Mouse (Mus musculus) gastrocnemius, adult 18-20 months (tissue): ENCODE measurements at regions not wholly inside any gene's neighbourhood (a gene's known extent, or its start where the extent isn't known, plus 50 kb on each side); places are given as distances from the start of the nearest gene placed in this dataset.

Experiments
- DNase-seq: peaks from one replicate; pipeline ENCODE4 v3.0.0; 2021; ENCODE audit warnings: low spot score

DNA sequence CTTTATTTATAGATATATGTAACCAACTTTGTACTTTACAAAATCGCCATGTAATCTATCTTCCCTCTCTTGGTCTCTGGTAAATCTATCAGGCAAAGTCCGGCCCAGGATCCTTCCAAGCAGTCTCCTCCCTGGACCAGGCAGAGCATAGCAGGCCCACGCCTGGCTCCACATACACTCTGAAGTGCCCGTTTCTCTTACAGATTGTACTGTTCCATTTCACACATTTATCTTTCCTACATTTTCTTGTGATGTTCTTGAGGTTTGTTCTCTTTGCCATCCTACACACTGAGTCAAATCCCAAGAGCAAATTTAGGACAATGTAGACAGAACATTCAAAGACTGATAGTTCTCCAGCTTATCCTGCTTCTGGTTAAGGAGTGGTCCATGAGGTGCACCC is 264.3 kb downstream of the Spry2 start:
- DNase-seq = no peak

DNA sequence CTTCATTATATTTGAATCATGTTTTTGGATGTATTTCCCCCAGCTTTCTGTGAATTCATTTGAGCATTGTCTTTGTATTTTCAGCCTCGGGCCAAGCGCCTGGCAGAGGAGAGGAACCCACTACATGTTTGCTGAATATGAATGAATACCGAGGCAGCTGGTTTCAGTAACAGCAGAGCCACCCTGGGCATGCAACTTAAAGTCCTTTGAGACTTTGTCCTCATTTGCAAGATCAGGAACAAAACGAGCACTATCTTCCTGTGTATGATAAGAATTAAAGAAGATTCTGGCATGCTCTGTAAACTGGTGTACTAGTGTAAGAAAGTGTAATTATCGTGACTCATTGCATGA is 265.0 kb downstream of the Spry2 start:
- DNase-seq = no peak

DNA sequence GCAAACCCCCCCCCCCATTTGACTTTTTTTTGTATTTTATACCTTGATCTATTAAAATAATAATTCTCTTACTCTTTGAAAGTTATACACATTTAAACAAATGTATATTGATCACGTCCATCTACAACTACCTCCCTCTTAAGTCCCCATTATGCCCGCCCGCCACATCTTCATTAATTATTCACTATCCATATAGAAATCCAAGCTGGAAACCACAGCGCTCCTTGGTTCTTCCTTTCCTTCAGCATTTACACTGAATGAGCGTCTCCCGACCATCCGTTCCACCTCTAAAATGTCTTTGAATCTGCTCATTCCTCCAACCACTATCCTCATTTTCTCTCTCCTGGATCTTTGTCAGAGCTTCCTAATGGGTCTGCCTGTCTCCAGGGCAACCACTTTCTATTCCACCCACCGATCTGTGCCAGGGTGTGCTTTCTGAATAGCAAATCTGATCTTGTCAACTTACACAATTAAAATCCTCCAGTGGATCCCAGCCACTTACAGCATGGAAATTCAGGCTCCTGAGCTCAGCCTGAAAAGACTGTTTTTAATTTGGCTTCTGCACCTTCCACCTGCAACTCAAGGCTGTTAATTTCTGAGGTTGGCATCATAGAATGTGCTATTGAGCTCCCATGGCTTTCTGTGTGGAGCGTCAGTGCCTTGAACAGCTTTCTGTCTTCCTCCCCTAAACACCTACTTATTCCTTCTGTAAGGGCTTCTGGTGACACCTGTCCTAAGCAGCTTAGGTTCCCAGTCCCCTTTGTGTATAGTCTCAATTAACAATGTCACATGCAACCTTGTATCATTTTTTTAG is 265.5 kb downstream of the Spry2 start:
- DNase-seq = no peak

DNA sequence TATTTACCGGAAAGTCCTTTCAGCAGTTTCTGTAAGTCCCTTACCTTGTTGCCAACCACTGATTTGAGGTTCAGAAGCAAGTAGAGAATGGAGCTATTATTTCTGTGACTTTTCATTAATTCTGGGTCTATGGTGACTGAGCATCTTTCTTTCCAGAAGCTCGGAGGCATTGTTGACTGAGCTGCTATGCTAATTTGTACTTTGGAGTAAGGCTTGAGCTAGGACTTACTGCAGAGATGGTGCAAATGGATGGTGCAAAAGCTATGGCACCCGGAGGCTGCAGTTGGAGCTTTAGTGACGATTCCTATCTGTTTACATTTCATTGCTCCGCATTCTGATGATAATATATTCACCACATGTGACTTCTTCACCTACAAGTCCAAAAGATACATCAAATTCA is 266.2 kb downstream of the Spry2 start:
- DNase-seq = no peak

DNA sequence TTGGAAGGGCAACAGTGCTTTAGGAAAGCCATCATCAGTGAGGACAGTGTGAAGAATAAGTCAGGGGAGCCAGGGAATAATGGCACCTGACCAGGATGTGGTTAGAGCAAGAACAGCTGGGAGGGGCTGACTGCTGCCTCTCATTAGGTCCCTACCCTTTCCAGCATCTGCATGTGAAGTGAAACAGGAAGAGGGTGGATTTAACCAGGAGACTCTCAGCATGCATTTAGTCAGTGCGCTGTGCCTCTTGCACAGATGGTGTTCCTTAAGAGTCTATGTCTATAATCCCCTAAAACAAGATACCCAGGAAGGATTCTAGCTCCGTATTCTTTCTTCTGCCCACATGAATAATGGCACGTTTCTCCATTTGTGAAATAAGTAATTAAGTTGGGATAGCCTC is 267.9 kb downstream of the Spry2 start:
- no peak for DNase-seq

DNA sequence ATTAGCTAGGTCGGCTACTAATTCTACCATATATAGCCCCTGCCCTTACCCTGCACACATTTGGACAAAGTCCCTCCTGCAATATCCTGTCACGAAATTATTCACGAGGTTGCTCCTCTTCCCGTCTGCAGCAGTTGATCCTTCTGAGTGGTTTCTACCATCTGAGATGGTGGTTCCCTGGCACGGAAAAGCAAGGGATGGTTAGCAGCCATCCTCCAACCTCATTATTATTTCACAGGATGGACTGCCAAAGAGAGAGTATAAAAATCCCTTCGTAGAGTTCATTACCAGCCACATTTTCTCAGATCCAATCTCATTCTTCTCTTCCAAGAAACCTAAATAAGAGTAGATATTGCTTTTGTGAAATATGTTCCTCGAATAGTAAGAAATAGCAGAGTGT is 272.2 kb downstream of the Spry2 start:
- DNase-seq = no peak

DNA sequence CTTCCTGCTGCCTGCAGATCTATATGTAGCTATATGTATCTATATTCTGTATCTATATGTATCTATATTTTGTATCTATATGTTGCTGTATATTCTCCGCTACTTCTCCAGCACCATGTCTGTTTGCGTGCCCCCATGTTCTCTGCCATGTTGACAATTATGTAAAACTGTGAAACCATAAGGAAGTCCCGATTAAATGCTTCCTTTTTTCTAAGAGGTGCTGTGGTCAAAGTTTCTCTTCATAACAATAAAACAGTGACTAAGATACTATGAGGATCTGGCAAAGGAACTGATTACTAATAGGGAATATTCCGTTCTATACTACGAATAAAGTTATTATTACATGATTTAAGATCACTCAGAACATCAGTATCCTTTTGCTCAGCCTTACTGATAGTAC is 274.5 kb downstream of the Spry2 start:
- DNase-seq = no peak

DNA sequence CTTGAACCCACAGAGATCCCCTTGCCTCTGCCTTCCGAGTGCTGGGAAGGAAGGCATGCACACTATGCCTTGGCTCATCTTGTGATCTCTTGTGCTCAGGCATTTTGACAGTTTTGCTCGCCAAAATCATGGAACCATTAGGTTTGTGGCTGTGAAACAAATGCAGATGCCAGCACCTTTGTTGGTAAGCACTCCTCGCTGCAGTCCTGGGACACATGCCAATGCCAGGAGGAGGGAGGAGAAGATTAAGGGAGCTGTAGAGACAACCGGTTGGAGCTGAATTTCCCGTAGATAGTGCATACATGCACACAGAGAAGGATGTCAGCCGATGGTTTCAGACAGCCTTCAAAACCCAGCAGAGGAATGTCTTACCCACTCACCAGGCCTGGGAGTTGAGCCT is 275.5 kb downstream of the Spry2 start:
- no peak for DNase-seq

DNA sequence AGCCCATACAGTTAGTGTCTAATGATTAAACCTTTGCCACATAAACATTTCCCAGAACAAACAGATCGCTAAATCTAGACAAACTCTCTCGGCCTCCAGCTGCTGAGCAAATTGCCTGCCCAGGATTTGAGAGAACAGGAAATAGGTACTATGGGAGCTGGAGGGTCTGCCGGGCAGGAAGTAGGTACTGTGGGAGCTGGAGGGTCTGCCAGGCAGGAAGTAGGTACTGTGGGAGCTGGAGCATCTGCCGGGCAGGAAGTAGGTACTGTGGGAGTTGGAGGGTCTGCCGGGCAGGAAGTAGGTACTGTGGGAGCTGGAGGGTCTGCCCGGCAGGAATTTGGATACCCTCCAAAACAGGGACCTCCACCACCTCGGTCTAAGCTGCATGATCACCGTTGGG is 277.2 kb downstream of the Spry2 start:
- DNase-seq = no peak

DNA sequence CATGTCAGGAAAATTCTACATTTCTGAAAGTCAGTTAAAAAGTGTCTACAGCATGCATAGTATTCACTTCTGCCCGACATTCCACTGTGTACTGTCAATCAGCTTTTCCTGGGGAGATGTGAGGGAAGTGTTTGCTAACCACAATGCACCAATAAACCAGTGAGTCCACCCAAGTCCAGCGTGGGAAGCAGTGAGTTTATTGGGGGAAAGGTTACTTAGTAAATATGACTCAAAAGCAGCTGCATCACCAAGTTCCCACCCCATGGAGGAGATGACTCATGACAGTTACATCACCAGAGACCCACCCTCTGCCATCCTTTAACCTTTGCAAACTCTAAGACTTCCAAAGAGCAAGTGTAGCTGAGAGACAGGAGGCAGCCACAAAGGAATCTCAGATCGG is 280.9 kb downstream of the Spry2 start:
- peak; percentile 20 for DNase-seq

DNA sequence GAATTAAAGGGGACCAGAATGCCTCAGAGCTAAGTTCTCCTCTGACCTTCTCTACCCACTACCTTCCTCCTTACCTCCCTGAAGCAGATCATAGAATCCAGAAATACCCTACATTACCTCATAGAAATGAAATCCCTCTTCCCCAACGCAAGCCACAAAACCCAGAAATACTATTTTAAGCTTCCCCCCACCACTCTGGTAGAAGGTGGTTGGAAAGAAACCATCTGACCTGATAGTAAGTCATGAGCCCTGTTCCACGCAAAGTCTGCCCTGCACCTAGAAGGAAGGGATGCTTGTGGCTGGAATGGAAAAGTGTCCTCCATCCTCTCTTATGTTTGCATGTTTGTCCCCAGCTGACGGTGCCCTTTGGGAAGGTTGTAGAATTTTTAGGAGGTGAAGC is 283.8 kb downstream of the Spry2 start:
- DNase-seq = no peak

DNA sequence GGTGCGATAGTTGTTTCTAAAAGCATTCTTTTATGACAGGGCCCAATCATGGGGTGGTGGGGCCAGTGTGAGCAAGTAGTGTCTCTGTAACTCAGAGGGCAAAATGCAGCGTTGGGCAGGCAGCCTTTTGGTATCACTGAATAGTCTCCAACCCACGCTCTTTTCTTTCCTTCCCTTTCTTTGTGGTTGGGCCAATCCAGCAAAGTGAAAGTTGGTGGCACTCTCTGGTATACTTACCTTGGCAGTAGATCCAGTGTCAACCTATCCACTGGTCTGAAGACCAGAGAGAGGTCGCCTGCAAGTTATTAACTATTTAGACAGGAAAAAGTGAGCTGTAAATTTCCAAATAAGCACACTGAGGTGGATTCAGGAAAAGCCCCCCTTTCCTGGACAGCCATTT is 287.8 kb downstream of the Spry2 start:
- no peak for DNase-seq

DNA sequence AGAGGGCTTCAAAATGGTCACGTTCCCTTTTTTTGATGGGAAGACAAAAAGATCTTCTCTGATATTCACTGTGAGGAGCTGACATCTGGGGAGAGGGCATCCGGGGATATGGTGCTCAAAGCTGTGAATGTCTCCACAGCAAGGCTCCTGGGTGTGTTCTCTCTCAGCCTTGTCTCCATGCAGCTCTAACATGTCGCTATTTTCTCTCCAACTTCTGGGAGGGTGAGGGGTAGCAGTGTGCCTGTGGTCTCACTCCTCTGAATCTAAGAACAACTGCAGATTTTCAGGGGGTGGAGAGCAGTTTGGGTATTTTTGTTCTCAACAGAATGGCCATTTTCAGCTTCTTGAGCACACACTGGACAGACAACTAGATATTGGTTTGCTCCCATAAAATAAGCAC is 290.1 kb downstream of the Spry2 start:
- no peak for DNase-seq

DNA sequence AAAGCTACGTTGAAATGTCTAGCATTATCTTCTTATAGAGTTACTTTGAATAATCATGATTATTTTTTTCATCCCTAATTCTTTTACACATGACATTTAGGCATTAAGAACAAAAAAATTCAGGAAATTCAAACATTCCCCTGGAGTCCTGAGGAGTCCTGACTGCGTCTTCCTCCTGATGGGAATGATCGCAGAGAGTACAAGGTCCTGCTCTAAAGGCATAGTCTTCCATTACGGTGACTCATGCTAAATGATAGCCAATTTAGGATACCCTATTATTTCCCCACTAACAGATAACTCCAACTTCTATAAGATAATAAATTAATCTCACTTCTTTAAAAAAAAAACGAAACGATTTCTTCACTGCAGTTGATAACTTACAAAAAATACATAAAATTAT is 292.2 kb downstream of the Spry2 start:
- no peak for DNase-seq

DNA sequence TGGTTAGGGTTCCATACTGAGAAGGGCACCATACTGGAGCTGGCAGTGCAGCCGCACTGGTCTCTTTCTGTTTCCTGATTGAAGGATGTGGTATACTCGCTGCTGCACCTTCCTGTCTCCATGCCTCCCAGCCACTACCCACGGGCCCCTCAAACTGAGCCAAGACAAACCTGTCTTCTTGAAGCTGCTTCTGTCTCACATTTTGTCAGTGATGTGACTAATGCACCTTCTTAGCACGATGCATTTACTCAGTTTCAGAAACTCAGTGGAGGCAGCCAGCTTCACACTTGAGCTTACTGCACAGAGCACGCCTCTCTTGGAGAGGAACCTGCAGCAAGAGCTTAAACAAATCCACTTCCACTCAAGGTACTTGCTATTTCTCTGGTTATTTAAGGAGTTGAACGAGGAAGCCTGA is 293.6 kb downstream of the Spry2 start:
- DNase-seq = no peak

DNA sequence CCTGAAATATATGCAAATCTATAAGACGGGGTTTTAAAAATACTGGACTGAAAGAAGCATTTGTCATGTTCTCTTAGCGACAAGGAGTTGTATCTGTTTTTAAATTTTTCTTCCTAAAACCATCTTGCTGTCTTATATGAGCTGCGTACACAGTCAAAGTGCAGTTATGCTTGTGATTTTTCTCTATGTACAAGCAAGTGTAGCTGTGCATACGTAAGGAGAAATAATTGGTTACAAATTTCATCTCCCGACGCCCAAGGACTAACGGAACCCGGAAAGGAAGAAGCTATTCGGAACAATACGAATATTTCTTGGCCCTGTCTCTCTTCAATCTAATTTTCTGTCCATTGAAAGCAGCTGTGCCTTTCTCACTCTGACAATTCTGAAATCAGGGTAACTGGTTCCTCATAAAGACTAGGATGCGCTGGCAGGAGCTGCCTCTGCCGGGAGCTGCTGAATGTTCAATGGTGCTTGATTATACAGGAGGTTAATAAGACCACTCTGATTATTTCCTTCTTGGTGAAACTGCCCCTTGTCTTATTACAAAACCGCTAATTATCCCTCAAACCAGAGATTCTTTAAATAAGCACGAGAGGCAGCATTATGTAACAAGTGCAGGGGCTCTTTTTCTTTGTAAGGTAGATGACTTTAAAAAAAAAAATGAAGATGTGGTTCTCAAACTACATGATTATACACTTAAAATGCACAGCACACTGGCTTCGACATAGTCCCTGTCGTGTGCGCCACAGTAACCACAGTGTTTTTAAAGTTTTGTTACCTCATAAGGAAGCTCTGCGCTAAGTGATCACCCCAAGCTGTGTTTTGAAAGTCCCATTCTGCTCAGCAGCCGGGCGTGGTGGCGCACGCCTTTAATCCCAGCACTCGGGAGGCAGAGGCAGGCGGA is 296.8 kb downstream of the Spry2 start:
- DNase-seq = no peak

DNA sequence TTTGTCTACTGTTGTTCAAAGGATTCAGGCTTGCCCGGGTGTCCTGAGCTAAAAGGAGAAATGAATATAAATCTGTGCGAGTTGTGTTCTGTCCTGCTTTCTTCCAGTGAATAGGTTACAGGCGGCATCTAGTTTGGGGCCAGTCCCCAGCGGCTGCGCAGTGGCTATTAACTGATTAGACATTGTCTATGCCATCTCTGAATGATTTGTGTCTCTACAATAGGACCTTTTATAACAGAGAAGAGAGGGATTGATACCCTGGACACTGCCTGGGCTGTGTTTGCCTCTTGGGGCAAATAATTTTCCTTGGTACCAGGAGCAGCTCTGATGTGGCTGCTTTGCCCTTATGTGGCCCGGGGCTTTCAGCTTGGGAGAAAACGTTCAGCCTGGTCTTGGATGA is 306.9 kb downstream of the Spry2 start:
- DNase-seq = no peak

DNA sequence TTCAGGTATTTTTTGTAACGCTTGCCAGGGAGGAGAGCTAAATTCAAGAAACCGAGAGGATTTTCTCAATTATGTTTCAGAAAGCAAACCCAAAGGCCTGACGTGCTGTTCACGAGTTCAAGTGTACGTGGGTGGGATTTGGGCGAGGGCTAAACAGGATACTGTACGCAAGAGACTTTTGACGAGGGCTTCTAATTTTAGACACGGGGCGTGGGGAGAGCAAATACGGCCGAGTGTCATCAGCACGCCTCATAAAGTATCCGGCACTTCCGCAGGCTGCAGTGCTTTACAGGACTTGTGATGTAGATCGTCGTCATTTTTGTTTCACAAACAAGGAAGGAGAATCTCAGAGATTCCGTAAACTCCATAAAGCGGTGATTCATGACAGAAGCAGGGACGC is 307.4 kb downstream of the Spry2 start:
- no peak for DNase-seq

DNA sequence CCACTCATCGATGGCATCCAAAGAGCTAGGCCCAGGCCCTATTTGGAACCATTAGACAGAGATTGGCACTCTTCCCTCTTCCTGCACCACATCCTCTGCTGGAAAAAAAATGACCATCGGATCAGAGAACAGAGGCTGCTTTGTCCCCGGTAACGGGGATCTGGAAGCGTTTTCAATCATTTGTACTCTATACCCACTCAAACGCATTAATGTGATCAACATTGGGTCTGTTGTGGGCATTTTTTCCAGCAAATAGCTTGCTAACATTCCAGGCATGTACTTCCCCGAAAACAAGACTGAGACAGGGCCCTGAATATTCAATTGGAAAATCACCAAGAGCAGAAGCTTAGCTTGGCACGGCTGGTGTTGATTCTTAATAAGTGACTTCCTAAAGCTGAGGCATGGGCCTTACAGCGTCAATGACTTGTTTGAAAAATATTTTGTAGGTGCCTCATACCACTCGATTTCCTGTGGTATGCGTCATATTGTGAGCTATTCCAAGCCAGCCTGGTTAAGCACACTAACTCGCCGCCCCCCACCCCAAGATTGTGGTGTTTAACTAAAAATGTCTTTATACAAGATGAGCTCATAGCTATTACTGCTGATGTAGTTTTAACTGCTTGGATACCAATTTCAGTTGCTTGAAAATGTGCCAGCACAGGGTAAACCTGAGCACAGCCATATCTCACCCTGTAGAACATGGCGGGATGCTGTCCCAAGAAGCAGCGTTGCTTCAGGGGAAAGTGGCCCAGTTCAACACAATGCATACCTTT is 308.0 kb downstream of the Spry2 start:
- no peak for DNase-seq

DNA sequence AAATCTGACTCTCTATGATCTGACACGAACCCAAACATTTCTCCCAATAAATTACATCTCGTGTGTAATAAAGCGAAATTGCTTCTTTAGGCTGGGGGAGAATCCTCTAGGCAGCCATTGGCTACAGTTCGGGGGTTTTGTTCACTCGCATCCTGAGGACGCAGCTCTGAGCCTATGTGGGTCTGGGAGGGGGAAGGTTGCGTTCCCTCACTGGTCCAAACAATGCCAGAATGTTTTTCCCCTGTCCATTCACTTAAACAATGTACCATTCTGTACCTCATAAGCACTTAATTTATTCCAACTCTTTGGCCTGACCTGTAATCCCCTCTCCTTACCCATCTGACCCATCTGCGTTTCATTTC is 308.6 kb downstream of the Spry2 start:
- no peak for DNase-seq

DNA sequence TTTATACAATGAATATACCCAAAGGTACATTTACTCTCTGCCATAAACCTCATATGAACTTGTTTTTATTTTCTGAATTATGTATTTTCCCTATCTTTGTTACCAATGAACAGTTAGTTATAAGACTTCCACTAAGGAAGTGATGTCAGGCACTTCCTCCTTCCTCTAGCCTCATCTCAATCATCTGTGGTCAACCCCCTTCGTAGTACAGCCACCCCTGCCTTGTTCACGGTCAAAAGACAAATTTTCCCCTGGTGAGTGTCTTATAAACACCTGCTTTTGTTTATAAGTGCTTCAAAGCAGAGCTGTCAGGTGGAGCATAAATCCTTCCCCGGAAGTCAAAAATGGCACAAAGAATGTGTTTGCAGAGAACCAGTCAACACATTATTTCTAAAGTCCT is 312.0 kb downstream of the Spry2 start:
- no peak for DNase-seq

DNA sequence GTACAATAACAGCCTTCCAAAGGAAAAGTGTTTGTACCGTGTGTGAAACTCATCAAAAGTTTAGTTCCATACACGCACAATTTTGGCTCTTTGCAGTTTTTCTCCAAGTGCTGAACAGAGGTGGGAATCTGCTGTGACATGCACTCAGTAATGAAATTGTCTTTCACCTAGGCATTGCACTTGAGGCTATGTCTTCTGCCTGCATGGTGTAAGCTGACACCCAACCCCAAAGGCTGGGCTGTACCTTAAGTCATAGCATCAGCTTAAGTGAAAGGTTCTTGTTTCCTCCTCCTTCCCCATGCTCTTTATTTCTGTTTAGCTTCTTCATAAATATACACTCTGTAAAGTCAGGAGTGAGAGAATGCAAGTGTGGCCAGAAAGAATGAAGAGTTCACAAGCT is 313.1 kb downstream of the Spry2 start:
- DNase-seq = no peak
